Mouse (Mus musculus) macrophage (primary cell): ENCODE measurements around the gene Actn1. TPM values are rescaled to one million over a fixed set of nuclear protein-coding genes. Genes with fewer than 3 reads are reported as not detected.

Experiments
- H3K27ac ChIP-seq: fragments of 350-480 bp; formaldehyde crosslinking; 2 replicates; pipeline ENCODE4 v1.9.0; 2021
- H3K36me3 ChIP-seq: fragments of 350-480 bp; formaldehyde crosslinking; 2 replicates; pipeline ENCODE4 v1.9.0; 2021; ENCODE audit errors: inconsistent target
- H3K4me3 ChIP-seq: fragments of 350-480 bp; formaldehyde crosslinking; 2 replicates; pipeline ENCODE4 v1.9.0; 2021; ENCODE audit errors: inconsistent target
- H3K79me2 ChIP-seq: fragments of 350-480 bp; formaldehyde crosslinking; 2 replicates; pipeline ENCODE4 v1.9.0; 2021; ENCODE audit errors: inconsistent target
- WGBS: methylation state at CpG from one replicate; pipeline ENCODE4 v1.1.7; 2026; ENCODE audit warnings: inconsistent platforms; ENCODE audit not compliant: missing documents; 5-methylcytosine and 5-hydroxymethylcytosine counted together
- polyA plus RNA-seq: library from polyadenylated mRNA; stranded (reverse); fragments of 250-400 nt; gene quantifications from 3 replicates; pipeline ENCODE4 v1.2.4, GENCODE M21; 2018; ENCODE audit warnings: inconsistent platforms

Gene Actn1
- polyA plus RNA-seq, 1 experiment from 2014 or later: 88.5 TPM

- 95% methylated on average over 2 of the region's 2 CpGs for WGBS
These were observed 34.1 kb downstream of the Actn1 start for GRCm38 (mm10) chr12:80226101-80226500.

GRCm38 (mm10) chr12:80224241-80224731, 35.9 kb downstream of the Actn1 start:
- no peaks in the 10 kb centered on the region for H3K36me3 ChIP-seq
- H3K79me2 ChIP-seq: peaks cover 90% of the 10 kb centered on the region
- 90% methylated on average over 8 of the region's 8 CpGs for WGBS
- H3K27ac ChIP-seq: no peak overlapping the region
- no peak overlapping the region for H3K4me3 ChIP-seq

More at GRCm38 (mm10) chr12:80226101-80226500, 34.1 kb downstream of the Actn1 start:
- Histone ChIP-seq H3K79me2 (peaks cover 74% of the 10 kb centered on the region), H3K4me3 (no peak overlapping the region), H3K36me3 (no peaks in the 10 kb centered on the region), H3K27ac (no peak overlapping the region)

GRCm38 (mm10) chr12:80223511-80223910, 36.7 kb downstream of the Actn1 start:
- peaks cover 98% of the 10 kb centered on the region for H3K79me2 ChIP-seq
- H3K27ac ChIP-seq: no peak overlapping the region
- no peaks in the 10 kb centered on the region for H3K36me3 ChIP-seq
- WGBS: 95% methylated on average over 8 of the region's 8 CpGs
- no peak overlapping the region for H3K4me3 ChIP-seq

GRCm38 (mm10) chr12:80222473-80222872, 37.7 kb downstream of the Actn1 start:
- WGBS: 100% methylated on average over 3 of the region's 3 CpGs

GRCm38 (mm10) chr12:80220260-80221038, 39.7 kb downstream of the Actn1 start:
- H3K36me3 ChIP-seq: no peaks in the 10 kb centered on the region
- peaks cover 81% of the 10 kb centered on the region for H3K79me2 ChIP-seq
- 96% methylated on average over 14 of the region's 14 CpGs for WGBS
- H3K4me3 ChIP-seq: no peak overlapping the region
- no peak overlapping the region for H3K27ac ChIP-seq

More at GRCm38 (mm10) chr12:80222473-80222872, 37.7 kb downstream of the Actn1 start:
- no peak overlapping the region for H3K4me3 ChIP-seq
- H3K79me2 ChIP-seq: peaks cover 96% of the 10 kb centered on the region
- no peaks in the 10 kb centered on the region for H3K36me3 ChIP-seq
- no peak overlapping the region for H3K27ac ChIP-seq

GRCm38 (mm10) chr12:80218784-80219183, 41.4 kb downstream of the Actn1 start:
- Histone ChIP-seq H3K27ac (no peak overlapping the region), H3K36me3 (no peaks in the 10 kb centered on the region)
- WGBS: 92% methylated on average over 3 of the region's 3 CpGs

GRCm38 (mm10) chr12:80218045-80218611, 42.0 kb downstream of the Actn1 start:
- 86% methylated on average over 4 of the region's 4 CpGs for whole genome bisulfite sequencing
- Histone ChIP-seq H3K36me3 (no peaks in the 10 kb centered on the region), H3K4me3 (no peak overlapping the region), H3K27ac (no peak overlapping the region), H3K79me2 (peaks cover 71% of the 10 kb centered on the region)

More at GRCm38 (mm10) chr12:80218784-80219183, 41.4 kb downstream of the Actn1 start:
- peaks cover 77% of the 10 kb centered on the region for H3K79me2 ChIP-seq
- no peak overlapping the region for H3K4me3 ChIP-seq

GRCm38 (mm10) chr12:80217049-80217448, 43.1 kb downstream of the Actn1 start:
- Histone ChIP-seq H3K27ac (no peak overlapping the region), H3K36me3 (no peaks in the 10 kb centered on the region), H3K79me2 (peaks cover 71% of the 10 kb centered on the region), H3K4me3 (no peak overlapping the region)
- WGBS: 86% methylated on average over 3 of the region's 3 CpGs

GRCm38 (mm10) chr12:80216258-80216881, 43.8 kb downstream of the Actn1 start:
- Histone ChIP-seq H3K36me3 (no peaks in the 10 kb centered on the region), H3K27ac (no peak overlapping the region), H3K79me2 (peaks cover 69% of the 10 kb centered on the region), H3K4me3 (no peak overlapping the region)
- WGBS: 89% methylated on average over 6 of the region's 6 CpGs

- WGBS: 79% methylated on average over 8 of the region's 8 CpGs
- no peak overlapping the region for H3K27ac ChIP-seq
These were observed 46.4 kb downstream of the Actn1 start for GRCm38 (mm10) chr12:80213810-80214209.

GRCm38 (mm10) chr12:80213263-80213662, 46.9 kb downstream of the Actn1 start:
- 10% methylated on average over 4 of the region's 4 CpGs for WGBS
- peaks cover 40% of the 10 kb centered on the region; the same call in 1 of the 2 replicates for H3K79me2 ChIP-seq
- no peak overlapping the region for H3K4me3 ChIP-seq
- H3K36me3 ChIP-seq: no peaks in the 10 kb centered on the region
- H3K27ac ChIP-seq: no peak overlapping the region

More at GRCm38 (mm10) chr12:80213810-80214209, 46.4 kb downstream of the Actn1 start:
- Histone ChIP-seq H3K36me3 (no peaks in the 10 kb centered on the region), H3K79me2 (peaks cover 46% of the 10 kb centered on the region), H3K4me3 (no peak overlapping the region)

GRCm38 (mm10) chr12:80210791-80211612, 49.2 kb downstream of the Actn1 start:
- WGBS: 40% methylated on average over 4 of the region's 4 CpGs
- no peak overlapping the region for H3K4me3 ChIP-seq
- H3K79me2 ChIP-seq: peaks cover 30% of the 10 kb centered on the region; the same call in 1 of the 2 replicates
- no peak overlapping the region for H3K27ac ChIP-seq
- H3K36me3 ChIP-seq: no peaks in the 10 kb centered on the region; the same call in 1 of the 2 replicates

GRCm38 (mm10) chr12:80209914-80210313, 50.3 kb downstream of the Actn1 start:
- H3K4me3 ChIP-seq: no peak overlapping the region
- 89% methylated on average over 4 of the region's 4 CpGs for WGBS
- H3K36me3 ChIP-seq: peaks cover 1% of the 10 kb centered on the region
- no peak overlapping the region for H3K27ac ChIP-seq
- peaks cover 25% of the 10 kb centered on the region; the same call in 1 of the 2 replicates for H3K79me2 ChIP-seq
